Mouse (Mus musculus) 416B (cell line): ENCODE measurements around the gene Vmn1r228.

ENCODE experiments used
- DNase-seq: peaks from one replicate; pipeline ENCODE4 v3.0.0; 2011; ENCODE audit warnings: low read depth

The Vmn1r228 gene

DNA sequence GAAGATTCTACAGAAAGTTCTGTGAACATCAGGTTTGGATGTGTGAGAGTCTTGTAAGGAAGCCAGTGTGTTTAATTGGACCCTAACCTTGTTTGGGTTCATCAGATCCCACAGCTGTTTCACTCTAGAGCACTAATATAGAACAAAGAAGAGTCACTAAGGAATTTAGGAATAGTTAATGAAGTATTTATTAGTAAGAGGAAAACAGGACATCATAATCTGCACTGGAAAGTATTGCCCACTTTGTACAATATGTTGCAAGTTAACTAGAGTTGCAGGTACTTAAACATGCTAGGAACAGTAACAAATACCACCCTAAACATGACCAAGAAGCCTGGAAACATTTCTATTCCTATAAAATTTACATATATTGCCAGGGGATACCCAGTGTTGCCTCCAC, at the start of gene Vmn1r228:
Vmn1r228 (minus strand) TSS at position 101 of the 400 bp plus-strand sequence.
- DNase-seq, result no peak

DNA sequence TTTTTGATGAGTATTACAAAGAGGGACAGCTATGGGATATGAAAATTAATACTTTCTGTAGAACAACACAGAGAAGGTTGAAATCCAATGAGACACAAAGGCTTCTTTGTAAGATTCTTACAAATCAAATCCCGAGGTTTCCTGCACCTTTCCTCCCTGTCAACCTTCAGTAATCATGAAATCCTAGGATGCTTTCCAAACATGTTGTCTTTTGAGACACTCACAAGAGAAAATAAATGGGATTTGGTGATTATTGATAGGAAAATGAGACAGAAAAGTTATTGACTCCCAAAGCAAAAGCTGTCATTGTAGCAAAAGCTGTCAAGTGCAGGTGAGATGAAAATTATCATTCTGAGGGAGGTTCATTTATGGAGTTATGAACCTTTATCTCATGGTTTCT, 25.3 kb upstream of the Vmn1r228 start, which contains the start of gene Vmn1r229:
Vmn1r229 (plus strand) TSS at position 301 of the 400 bp plus-strand sequence.
- DNase-seq, result no peak

DNA sequence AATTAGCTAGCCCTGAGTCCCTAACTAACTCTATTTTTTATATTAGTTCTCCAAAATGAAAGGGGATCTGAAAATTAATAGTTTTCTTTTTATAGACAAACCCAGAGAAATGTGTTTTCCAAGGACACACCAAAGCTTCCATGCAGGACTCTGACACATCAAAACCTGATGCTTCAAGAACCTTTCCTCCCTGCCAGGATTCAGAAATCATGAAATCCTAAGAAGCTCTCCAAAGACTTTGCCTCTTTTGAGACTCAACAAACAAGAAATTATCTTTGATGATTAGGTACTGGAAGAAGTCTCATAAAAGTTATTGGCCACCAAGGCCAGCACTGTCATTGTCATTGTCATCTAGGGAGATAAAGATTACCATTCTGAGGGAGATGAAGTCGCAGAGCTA, 56.4 kb downstream of the Vmn1r228 start, which contains the start of gene Vmn1r227:
Vmn1r227 (plus strand) TSS at position 301 of the 400 bp plus-strand sequence.
- no peak for DNase-seq
